Mouse (Mus musculus): ENCODE results near the gene Rab27a.

DNA sequence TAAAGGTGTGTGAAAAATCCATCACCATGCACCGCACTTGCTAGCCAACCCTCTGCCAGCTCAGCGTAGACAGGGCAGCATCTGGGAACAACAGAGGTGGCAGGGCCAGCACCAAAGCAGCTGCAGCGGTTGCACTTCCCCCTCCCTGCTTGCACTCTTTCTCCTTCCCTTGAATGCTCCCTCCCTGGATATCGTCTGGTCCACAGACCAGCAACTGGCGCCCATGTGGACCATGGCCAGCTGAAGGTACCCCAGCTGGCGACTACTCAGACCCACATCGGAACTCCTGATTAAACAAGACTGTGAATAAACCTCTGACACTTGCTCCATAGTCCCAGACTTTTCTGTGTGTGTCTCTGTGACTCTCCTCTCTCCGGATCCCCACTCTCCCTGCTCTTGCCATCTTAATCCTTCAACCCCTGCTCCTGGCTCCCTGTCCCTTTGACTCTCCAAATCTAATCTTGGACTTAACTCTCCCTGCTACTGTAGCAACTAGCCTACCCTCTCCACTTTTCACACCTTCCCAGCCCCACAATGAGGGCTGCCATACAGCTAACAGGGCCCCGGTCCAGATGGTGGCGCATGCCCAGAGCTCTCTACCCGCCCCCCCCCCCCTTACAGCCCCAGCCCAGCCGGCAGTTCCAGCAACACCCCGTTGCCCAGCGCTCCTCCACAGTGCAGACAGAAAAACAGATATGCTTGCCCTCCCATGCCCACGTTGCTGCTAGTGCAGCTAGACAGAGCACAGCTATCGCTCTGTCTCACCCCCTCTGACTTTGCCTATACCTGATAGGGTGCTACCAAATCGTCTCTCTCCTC is 18.6 kb upstream of the Rab27a start:
- TF ChIP-seq CTCF (IDR thresholded peaks at IDR 0.05; ENCODE audit: extremely low read depth, insufficient read depth, low read length) (no peak), POLR2A (IDR thresholded peaks at IDR 0.05; ENCODE audit: extremely low read depth, insufficient read depth, low read length) (no peak)

All from cortical plate, adult 2 months (tissue).